Mouse (Mus musculus): ENCODE results near the gene Slc22a17.

Slc22a17 gene

DNA sequence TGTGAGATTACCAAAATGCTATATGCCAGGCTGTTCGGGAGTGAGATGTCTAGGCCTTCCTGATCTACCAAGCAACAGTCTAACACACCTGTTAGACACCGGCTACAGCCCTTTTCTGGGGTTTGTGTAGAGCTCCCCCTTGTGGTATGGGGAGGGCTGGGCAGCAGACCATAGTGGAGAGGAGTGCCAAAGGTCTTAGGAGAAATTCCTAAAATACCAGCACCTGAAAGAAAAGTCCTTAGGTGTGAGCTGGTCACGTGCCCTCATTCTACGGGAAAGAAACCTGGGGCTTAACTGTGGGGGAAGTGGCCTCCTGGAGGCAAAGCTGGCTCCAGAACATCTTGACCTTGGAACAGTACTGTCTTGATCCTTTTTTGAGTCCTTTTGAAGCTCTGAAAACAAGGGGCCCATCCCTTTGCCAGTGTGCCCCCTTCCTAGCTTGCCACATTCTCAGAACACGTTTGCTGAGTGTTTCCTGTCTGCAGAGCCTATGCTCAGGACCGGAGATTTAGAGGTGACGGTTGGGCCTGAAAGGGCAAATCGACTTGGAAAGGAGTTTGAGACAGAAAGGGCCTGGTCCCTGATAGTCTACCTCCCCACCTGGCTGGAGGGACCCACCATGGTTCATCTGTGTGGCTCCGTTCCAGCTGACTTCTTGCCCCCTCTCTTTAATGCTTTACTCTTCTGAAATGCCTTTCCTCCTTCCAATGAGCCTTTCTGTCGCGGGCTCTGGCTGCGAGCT is 26.7 kb upstream of the Slc22a17 start:
- peak; percentile 56 for DNase-seq (ENCODE audit: low read depth, low spot score)

DNA sequence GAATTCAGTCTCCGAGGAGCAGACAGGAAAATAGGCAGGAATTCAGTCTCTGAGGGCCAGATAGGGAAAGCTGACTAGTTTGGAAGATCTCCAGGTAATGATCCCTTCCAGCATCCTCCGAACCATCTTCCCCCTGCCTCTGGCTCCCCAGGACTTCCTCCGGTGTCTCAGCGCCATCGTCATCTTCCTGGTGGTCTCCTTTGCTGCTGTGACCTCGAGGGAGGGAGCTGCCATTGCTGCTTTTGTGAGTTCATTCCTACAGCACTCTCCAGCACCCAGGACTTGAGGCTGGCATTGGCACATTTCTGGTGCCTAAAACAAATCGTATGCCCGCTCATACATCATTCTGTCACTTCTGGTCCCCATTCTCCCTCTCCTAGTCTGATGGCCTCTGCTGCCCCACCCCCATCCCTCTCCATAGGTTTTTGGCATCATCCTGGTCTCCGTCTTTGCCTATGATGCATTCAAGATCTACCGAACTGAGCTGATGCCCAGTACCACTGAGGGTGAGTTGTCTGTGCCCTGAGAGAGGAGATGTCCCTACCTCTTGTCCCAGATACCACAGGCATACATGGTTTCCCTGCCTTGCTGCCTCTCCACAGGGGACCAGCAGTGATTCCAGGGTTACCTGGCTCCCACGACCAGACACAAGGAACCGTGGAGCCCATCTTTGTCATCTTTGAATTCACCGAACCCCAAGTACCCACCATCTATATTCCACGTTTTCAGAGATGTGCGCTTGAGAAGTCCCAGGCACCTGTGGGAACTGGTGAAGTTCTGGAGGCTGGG is 25.7 kb upstream of the Slc22a17 start:
- DNase-seq (ENCODE audit: low read depth, low spot score) = no peak

- DNase-seq (ENCODE audit: low read depth, low spot score) = no peak
Observed at GRCm38 (mm10) chr14:54937361-54938182, 24.6 kb upstream of the Slc22a17 start.

DNA sequence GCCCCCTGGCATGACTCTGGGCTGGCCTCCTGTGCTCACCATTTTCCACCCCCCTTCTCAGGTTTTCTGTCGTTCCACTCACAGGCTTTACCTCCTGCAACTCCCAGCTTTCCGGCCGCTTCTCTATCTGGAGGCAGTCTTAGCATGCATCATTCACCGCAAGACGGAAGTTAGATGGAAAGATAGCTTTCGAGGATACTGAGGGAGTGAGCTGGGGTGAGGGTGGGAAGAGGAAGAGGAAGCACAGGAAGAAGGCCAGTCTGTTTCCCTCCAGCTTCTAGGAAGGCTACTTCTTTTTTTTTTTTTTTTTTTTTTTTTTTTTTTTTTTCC is 23.9 kb upstream of the Slc22a17 start:
- no peak for DNase-seq (ENCODE audit: low read depth, low spot score)

- no peak for DNase-seq (ENCODE audit: low read depth, low spot score)
Observed at GRCm38 (mm10) chr14:54935904-54936830, 23.2 kb upstream of the Slc22a17 start, which contains the start of gene Cmtm5. TSS of gene Cmtm5 (plus strand) at chr14:54936261.

- DNase-seq (ENCODE audit: low read depth, low spot score) = no peak
Observed at GRCm38 (mm10) chr14:54932645-54933150, 19.8 kb upstream of the Slc22a17 start, which contains the start of gene Il25. TSS of gene Il25 (plus strand) at chr14:54932695.

DNA sequence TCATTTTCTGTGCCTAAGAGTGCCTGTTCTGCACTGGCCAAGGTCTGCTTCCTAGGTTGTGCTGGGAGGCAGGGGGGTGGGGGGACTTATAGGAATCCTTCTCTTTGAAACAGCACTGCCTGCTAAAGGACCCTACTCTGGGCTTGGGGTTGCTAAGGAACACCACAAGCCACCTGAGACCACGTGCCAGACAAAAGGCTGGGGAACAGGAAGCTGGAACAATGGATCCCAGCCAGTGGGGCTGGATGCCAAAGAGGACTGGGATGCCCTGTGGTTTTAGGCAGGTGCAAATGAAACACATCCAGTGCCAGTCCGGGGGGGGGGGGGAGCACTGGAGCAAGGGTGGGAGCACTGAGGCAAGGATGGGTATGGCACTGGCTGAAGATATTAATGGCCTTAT is 17.5 kb upstream of the Slc22a17 start:
- DNase-seq (ENCODE audit: low read depth, low spot score) = no peak

DNA sequence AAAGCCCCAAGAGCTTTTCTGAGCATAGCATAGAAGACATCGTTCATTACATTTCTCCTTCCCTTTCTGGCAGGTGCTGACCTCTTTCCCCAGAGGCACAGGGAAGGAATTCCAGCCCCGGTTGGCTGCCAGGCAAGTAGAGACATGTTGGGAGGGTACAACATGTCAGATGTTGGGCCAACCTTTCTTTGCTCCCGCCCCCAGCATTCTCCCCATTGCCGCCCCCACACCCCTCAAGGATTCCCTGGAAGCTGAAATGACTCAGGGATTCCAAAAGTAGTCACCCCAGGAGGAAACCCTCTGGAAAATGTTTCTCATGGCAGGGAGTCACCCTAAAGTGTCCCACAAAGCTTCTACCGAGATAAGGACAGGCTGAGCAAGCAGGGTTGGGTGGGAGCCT is 16.9 kb upstream of the Slc22a17 start:
- DNase-seq (ENCODE audit: low read depth, low spot score) = no peak

GRCm38 (mm10) chr14:54927296-54927695 is 14.4 kb upstream of the Slc22a17 start:
- DNase-seq (ENCODE audit: low read depth, low spot score) = no peak

DNA sequence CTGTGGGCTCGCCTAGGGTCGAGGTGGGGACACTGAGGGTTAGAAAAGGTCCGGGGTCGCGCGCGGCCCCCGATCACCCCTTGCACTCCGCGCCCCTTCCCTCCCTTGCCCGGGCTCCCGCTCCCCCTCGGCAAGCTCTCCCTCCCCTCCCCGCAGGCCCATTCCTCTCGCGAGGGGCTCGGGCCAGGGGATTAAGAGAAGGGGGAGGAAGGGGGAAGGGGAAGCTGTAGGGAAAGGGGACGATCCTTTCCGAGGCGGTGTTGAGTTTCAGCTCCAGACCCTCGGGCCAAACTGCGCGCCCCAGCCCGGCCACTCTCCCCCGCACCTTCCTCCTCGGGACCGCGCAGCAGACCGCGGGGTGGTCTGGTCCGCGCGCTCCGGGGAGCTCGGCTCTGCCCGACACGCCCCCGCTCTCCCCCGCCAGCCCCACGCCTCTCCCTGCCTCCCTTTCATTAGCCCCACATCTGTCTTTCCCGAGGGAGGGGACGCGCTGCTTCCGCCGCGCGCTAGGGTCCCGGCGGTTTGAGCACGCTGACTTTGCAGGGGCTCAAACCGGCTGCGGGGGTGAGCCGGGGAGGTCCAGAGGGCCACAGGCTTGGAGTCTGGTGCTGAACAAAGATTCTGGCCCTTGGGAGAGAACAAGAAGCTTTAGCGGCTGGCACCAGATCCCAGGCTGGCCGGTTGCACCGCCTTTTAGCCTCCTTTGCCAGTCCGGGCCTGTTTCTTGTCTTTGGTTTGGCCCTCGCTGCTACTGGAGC is 13.6 kb upstream of the Slc22a17 start:
- no peak for DNase-seq (ENCODE audit: low read depth, low spot score)

GRCm38 (mm10) chr14:54925349-54926342 is 12.7 kb upstream of the Slc22a17 start, which contains the start of gene Efs:
TSS of gene Efs (minus strand) at chr14:54926126.
- no peak for DNase-seq (ENCODE audit: low read depth, low spot score)

GRCm38 (mm10) chr14:54924641-54925348 is 11.9 kb upstream of the Slc22a17 start:
- no peak for DNase-seq (ENCODE audit: low read depth, low spot score)

DNA sequence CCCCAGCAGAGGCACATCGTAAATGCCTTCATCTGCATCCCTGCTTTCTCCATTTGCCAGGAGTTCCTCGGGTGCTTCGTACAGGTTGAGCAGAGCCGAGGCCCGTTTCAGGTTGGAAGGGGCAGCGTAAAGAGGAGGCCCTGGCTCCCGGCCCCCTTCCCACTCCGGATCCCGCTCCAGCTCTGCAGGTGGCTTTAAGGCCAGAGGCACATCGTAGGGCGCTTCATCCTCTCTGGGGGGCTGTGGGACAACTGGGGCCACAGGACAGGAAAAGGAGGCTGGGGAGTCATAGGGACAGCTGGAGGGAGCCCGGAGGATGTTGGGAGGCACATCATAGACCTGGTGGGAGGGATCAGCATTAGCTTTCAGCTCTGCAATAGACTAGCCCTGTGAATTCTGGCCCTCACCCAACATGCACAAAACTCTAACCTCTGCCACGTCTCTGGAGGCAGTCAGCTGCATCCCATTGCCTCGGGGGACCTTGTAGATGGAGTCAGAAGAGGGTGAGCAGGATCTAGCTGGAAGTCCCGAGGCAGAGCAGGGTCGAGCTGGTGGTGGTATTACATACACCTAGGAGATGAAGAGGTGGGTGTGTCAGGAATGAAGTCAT is 7.2 kb upstream of the Slc22a17 start:
- DNase-seq (ENCODE audit: low read depth, low spot score) = no peak

- no peak for DNase-seq (ENCODE audit: low read depth, low spot score)
Observed at GRCm38 (mm10) chr14:54913343-54913742, 411 bp upstream of the Slc22a17 start.

- no peak for DNase-seq (ENCODE audit: low read depth, low spot score)
Observed at GRCm38 (mm10) chr14:54912109-54912850, 652 bp downstream of the Slc22a17 start.

DNA sequence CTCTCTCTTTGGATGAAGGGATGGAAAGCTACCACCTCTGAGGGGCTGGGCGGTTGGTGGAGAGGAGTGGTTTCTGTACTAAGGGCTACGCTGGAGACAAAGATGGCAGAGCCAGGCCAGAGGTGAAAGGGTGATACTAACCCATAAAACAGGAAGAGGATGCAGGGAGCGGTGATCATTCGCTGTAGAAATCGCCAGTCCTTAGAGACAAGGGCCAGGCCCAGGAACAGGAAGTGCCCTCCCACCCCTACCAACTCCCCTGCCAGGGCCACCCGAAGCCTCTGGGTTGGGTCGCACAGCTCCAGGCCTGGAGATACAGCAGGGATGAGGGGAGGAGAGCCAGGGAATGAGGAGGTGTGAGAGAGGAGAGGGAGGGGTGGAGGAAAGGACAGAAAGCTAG is 4.2 kb downstream of the Slc22a17 start:
- no peak for DNase-seq (ENCODE audit: low read depth, low spot score)

- DNase-seq (ENCODE audit: low read depth, low spot score) = no peak
Observed at GRCm38 (mm10) chr14:54903641-54904040, 9.3 kb downstream of the Slc22a17 start.

Data from CD4-positive helper T cell, adult 2 months (primary cell).